8 mouse cellular contexts compared by ENCODE assay signal in genomic region chr15:101977043-101977726, GRCm38 (mm10). TPM values are rescaled to one million over a fixed set of nuclear protein-coding genes. Genes with fewer than 3 reads are reported as not detected.
DNase-seq lines count a peak whose midpoint lies in the region; ATAC-seq and TF ChIP-seq lines count a peak whose summit lies in the region.

No protein-coding gene starts in this region.

- peaks cover 2 to 16% of the 10 kb centered on the region in 2 experiments; a peak in 2 of 4 replicates for H3K4me1 ChIP-seq in ES-E14 (ENCODE audit: control insufficient read depth in 2 of 2, insufficient read depth in 2 of 2, low read length in 2 of 2, poor library complexity in 1 of 2)
- peaks cover 6% of the 10 kb centered on the region; the same call in 1 of the 2 replicates for H3K4me1 ChIP-seq in forebrain, postnatal 0 days (ENCODE audit: insufficient read depth)
- H3K4me1 ChIP-seq in lung, embryonic 14.5 days (ENCODE audit: insufficient read depth): peaks cover 24% of the 10 kb centered on the region
- H3K4me1 ChIP-seq in olfactory bulb, adult 2 months (ENCODE audit: control insufficient read depth, insufficient read depth, low read length): peaks cover 36% of the 10 kb centered on the region

- peak overlapping the region; percentile 64 for H3K9ac ChIP-seq in ES-E14 (ENCODE audit: insufficient read depth, low read depth, low read length, poor library complexity, severe bottlenecking)
- peak overlapping the region; percentile 51 for H3K9ac ChIP-seq in forebrain, postnatal 0 days
- H3K9ac ChIP-seq in lung, embryonic 14.5 days: peak overlapping the region; percentile 68

- H3K27me3 ChIP-seq in forebrain, postnatal 0 days (ENCODE audit: insufficient read depth, low read length): no peaks in the 10 kb centered on the region; the same call in 1 of the 2 replicates
- H3K27me3 ChIP-seq in lung, embryonic 14.5 days (ENCODE audit: insufficient read depth, low read length): no peaks in the 10 kb centered on the region

- no peaks in the 10 kb centered on the region for H3K9me3 ChIP-seq in ES-E14 (ENCODE audit: control insufficient read depth, insufficient read depth, low read depth, low read length)
- H3K9me3 ChIP-seq in forebrain, postnatal 0 days (ENCODE audit: low read length): no peaks in the 10 kb centered on the region
- no peaks in the 10 kb centered on the region for H3K9me3 ChIP-seq in lung, embryonic 14.5 days (ENCODE audit: low read depth, low read length)

- H3K36me3 ChIP-seq in ES-E14 (ENCODE audit: control insufficient read depth, insufficient read depth, low read length, poor library complexity, severe bottlenecking): no peaks in the 10 kb centered on the region
- H3K36me3 ChIP-seq in forebrain, postnatal 0 days (ENCODE audit: insufficient read depth): no peaks in the 10 kb centered on the region
- H3K36me3 ChIP-seq in lung, embryonic 14.5 days (ENCODE audit: insufficient read depth): no peaks in the 10 kb centered on the region

- TF ChIP-seq CTCF in forebrain, postnatal 0 days (IDR thresholded peaks at IDR 0.05; ENCODE audit: low read depth): no peak
- TF ChIP-seq CTCF in lung, embryonic 14.5 days (IDR thresholded peaks at IDR 0.05; ENCODE audit: low read depth): peak; percentile 20; the same call in 1 of the 2 replicates
- TF ChIP-seq CTCF in olfactory bulb, adult 2 months (IDR thresholded peaks at IDR 0.05; ENCODE audit: insufficient read depth, low read depth, low read length): peak; percentile 39; the same call in 1 of the 2 replicates

- H3K4me3 ChIP-seq in ES-E14 (ENCODE audit: insufficient read depth in 1 of 2, low read depth in 1 of 2, low read length in 2 of 2, poor library complexity in 1 of 2, severe bottlenecking in 1 of 2): peak overlapping the region; percentile 33 to 59; a peak in 3 of 4 replicates
- peak overlapping the region; percentile 38 for H3K4me3 ChIP-seq in forebrain, postnatal 0 days (ENCODE audit: low read depth, low read length)
- H3K4me3 ChIP-seq in lung, embryonic 14.5 days (ENCODE audit: low read depth, low read length): peak overlapping the region; percentile 29
- peak overlapping the region; percentile 18; the same call in 1 of the 2 replicates for H3K4me3 ChIP-seq in olfactory bulb, adult 2 months (ENCODE audit: insufficient read depth, low read depth, low read length)

- in situ Hi-C loops in ES-E14 (cut with MboI; ENCODE audit: low sequenced_read_pairs in 2 of 2, unreplicated experiment in 2 of 2): loop anchor here (10.0 to 25.0 kb wide), 3 partner anchors 202 to 640 kb away; no protein-coding TSS in a partner anchor

- H3K4me2 ChIP-seq in forebrain, postnatal 0 days (ENCODE audit: low read depth): peak overlapping the region; percentile 87
- H3K4me2 ChIP-seq in lung, embryonic 14.5 days: peak overlapping the region; percentile 70

- no peak for TF ChIP-seq POLR2A in olfactory bulb, adult 2 months (IDR thresholded peaks at IDR 0.05; ENCODE audit: insufficient read depth, low read depth, low read length)

- 5% methylated on average over 36 of the region's 39 CpGs for WGBS in forebrain, postnatal 0 days
- 2% methylated on average over 38 of the region's 39 CpGs for WGBS in lung, embryonic 14.5 days
- WGBS in olfactory bulb, adult 2 months: 5% methylated on average over 36 of the region's 39 CpGs

- no peak overlapping the region for H3K27ac ChIP-seq in ES-E14 (ENCODE audit: insufficient read depth, low read depth, low read length, poor library complexity, severe bottlenecking)
- no peak overlapping the region for H3K27ac ChIP-seq in forebrain, postnatal 0 days (ENCODE audit: low read depth, low read length)
- peak overlapping the region; percentile 90 for H3K27ac ChIP-seq in lung, embryonic 14.5 days (ENCODE audit: low read depth)
- H3K27ac ChIP-seq in olfactory bulb, adult 2 months (ENCODE audit: insufficient read depth, low read depth, low read length): 0 out of 2 replicates have a peak overlapping the region, but pooled peaks have one; percentile 11

- no peak for DNase-seq in ES-E14 (ENCODE audit: low read depth, low spot score)
- DNase-seq in cerebellum, adult 18-20 months: peak; percentile 19 to 53
- DNase-seq in forebrain, postnatal 0 days: peak; percentile 73
- DNase-seq in heart, postnatal 4 days: peak; percentile 95
- peak; percentile 44 to 58 for DNase-seq in layer of hippocampus, adult 8-10 months (ENCODE audit: low spot score in 2 of 2)
- DNase-seq in lung, embryonic 14.5 days: peak; percentile 96
- DNase-seq in thymus, adult 18-20 months: peak; percentile 24 to 34

- ATAC-seq in forebrain, postnatal 0 days: peak; percentile 77
- peak; percentile 88 for ATAC-seq in lung, embryonic 14.5 days (ENCODE audit: insufficient read depth)

TF ChIP-seq in ES-E14, 5 proteins besides CTCF, POLR2A, EP300 and RAD21:
- no peak for TF ChIP-seq ZC3H11A (IDR thresholded peaks at IDR 0.05; ENCODE audit: borderline replicate concordance, low read depth, low read length)
- peak; percentile 33; the same call in 1 of the 2 replicates for TF ChIP-seq MAFK (IDR thresholded peaks at IDR 0.05; ENCODE audit: insufficient read depth, low read depth, low read length)
- TF ChIP-seq ZNF384 (IDR thresholded peaks at IDR 0.05; ENCODE audit: low read depth, low read length): no peak
- TF ChIP-seq HCFC1 (IDR thresholded peaks at IDR 0.05; ENCODE audit: borderline replicate concordance, insufficient read depth, low read length): no peak
- no peak for TF ChIP-seq CHD2 (IDR thresholded peaks at IDR 0.05; ENCODE audit: low read depth, low read length)
TF ChIP-seq in ES-E14: peak in this region for 1.

RNA-seq across cellular contexts. Expression of gene Krt78, which starts 23.1 kb away (rescaled TPM):
- 0.09 TPM in 1 of 2 replicates, not detected in the other for total RNA-seq in ES-E14 (2012; rRNA removed)
- total RNA-seq in forebrain, postnatal 0 days (2014; rRNA removed): not detected in 2 replicates
- polyA plus RNA-seq in forebrain, postnatal 0 days (2015; fragmentation: Nextera tagmentation; extraction: Ambion mirVana): not detected in 2 replicates
- total RNA-seq in heart, postnatal 4 days (2021): under 1 TPM in 1 of 2 experiments, not detected in 1; 0.07 TPM
- not detected for total RNA-seq in layer of hippocampus, adult 8-10 months (2022)
- polyA plus RNA-seq in lung, embryonic 14.5 days (2014; fragmentation: Nextera tagmentation; extraction: Ambion mirVana): 0.05 TPM in 2 replicates
- not detected in 2 replicates for polyA plus RNA-seq in olfactory bulb, adult 2 months (2012; ENCODE audit: insufficient read depth, insufficient read length, low replicate concordance, missing spikeins)

RNA-seq across cellular contexts. Expression of gene Krt8, which starts 27.1 kb away (rescaled TPM):
- 346 and 451 TPM in 2 replicates for total RNA-seq in ES-E14 (2012; rRNA removed)
- 1.5 and 2.2 TPM in 2 replicates for total RNA-seq in forebrain, postnatal 0 days (2014; rRNA removed)
- 3.1 and 3.9 TPM in 2 replicates for polyA plus RNA-seq in forebrain, postnatal 0 days (2015; fragmentation: Nextera tagmentation; extraction: Ambion mirVana)
- 1 to 10 TPM; 6.2 to 6.4 TPM for total RNA-seq in heart, postnatal 4 days (2021)
- under 1 TPM in 3 of 4 experiments, not detected in 1; 0.22 to 0.56 (median 0.43) TPM for total RNA-seq in layer of hippocampus, adult 8-10 months (2022)
- 183 and 192 TPM in 2 replicates for polyA plus RNA-seq in lung, embryonic 14.5 days (2014; fragmentation: Nextera tagmentation; extraction: Ambion mirVana)
- polyA plus RNA-seq in olfactory bulb, adult 2 months (2012; ENCODE audit: insufficient read depth, insufficient read length, low replicate concordance, missing spikeins): not detected in 2 replicates

RNA-seq across cellular contexts. Expression of gene Krt79, which starts 37.1 kb away (rescaled TPM):
- total RNA-seq in ES-E14 (2012; rRNA removed): 0.74 and 2.0 TPM in 2 replicates
- total RNA-seq in forebrain, postnatal 0 days (2014; rRNA removed): 0.14 and 0.31 TPM in 2 replicates
- 0.34 and 0.44 TPM in 2 replicates for polyA plus RNA-seq in forebrain, postnatal 0 days (2015; fragmentation: Nextera tagmentation; extraction: Ambion mirVana)
- total RNA-seq in heart, postnatal 4 days (2021): under 1 TPM; 0.25 to 0.45 TPM
- under 1 TPM in 3 of 4 experiments, not detected in 1; 0.18 to 0.41 (median 0.21) TPM for total RNA-seq in layer of hippocampus, adult 8-10 months (2022)
- polyA plus RNA-seq in lung, embryonic 14.5 days (2014; fragmentation: Nextera tagmentation; extraction: Ambion mirVana): 0.20 and 0.22 TPM in 2 replicates
- not detected in 2 replicates for polyA plus RNA-seq in olfactory bulb, adult 2 months (2012; ENCODE audit: insufficient read depth, insufficient read length, low replicate concordance, missing spikeins)

RNA-seq across cellular contexts. Expression of gene Krt18, which starts 50.8 kb away (rescaled TPM):
- 266 and 382 TPM in 2 replicates for total RNA-seq in ES-E14 (2012; rRNA removed)
- 3.4 and 4.3 TPM in 2 replicates for total RNA-seq in forebrain, postnatal 0 days (2014; rRNA removed)
- polyA plus RNA-seq in forebrain, postnatal 0 days (2015; fragmentation: Nextera tagmentation; extraction: Ambion mirVana): 7.0 and 9.5 TPM in 2 replicates
- 10 to 100 TPM; 14.9 to 15.4 TPM for total RNA-seq in heart, postnatal 4 days (2021)
- 1 to 10 TPM in 2 of 4 experiments, under 1 TPM in 1, not detected in 1; 0.23 to 2.4 (median 2.3) TPM for total RNA-seq in layer of hippocampus, adult 8-10 months (2022)
- 148 TPM in 2 replicates for polyA plus RNA-seq in lung, embryonic 14.5 days (2014; fragmentation: Nextera tagmentation; extraction: Ambion mirVana)
- polyA plus RNA-seq in olfactory bulb, adult 2 months (2012; ENCODE audit: insufficient read depth, insufficient read length, low replicate concordance, missing spikeins): not detected in 2 replicates

RNA-seq across cellular contexts. Expression of gene Krt4, which starts 52.6 kb away (rescaled TPM):
- total RNA-seq in ES-E14 (2012; rRNA removed): 0.13 TPM in 1 of 2 replicates, not detected in the other
- total RNA-seq in forebrain, postnatal 0 days (2014; rRNA removed): not detected in 2 replicates
- polyA plus RNA-seq in forebrain, postnatal 0 days (2015; fragmentation: Nextera tagmentation; extraction: Ambion mirVana): not detected in 2 replicates
- not detected for total RNA-seq in heart, postnatal 4 days (2021)
- total RNA-seq in layer of hippocampus, adult 8-10 months (2022): not detected
- polyA plus RNA-seq in lung, embryonic 14.5 days (2014; fragmentation: Nextera tagmentation; extraction: Ambion mirVana): 0.97 and 1.3 TPM in 2 replicates
- not detected in 2 replicates for polyA plus RNA-seq in olfactory bulb, adult 2 months (2012; ENCODE audit: insufficient read depth, insufficient read length, low replicate concordance, missing spikeins)

Comparison
In these comparisons a context has a peak if more than half of its experiments do, and no peak if none do; other contexts are left out.
1. H3K27ac ChIP-seq: peak in lung, embryonic 14.5 days (single experiment) and olfactory bulb, adult 2 months (single experiment); none in ES-E14 (single experiment) and forebrain, postnatal 0 days (single experiment).
2. RNA of gene Krt8, which starts 27.1 kb away (total RNA-seq): 346 to 451 TPM in ES-E14; 6.2 to 6.4 TPM in heart, postnatal 4 days, 1.5 to 2.2 TPM in forebrain, postnatal 0 days and 0.22 to 0.56 TPM in layer of hippocampus, adult 8-10 months; every median in the first group is over 10 times any median in the second.
3. Peak in every context shown above with its lines, with median percentiles within 50 percentile points of each other: H3K4me3 ChIP-seq and H3K9ac ChIP-seq.